Mouse (Mus musculus): Measurements from ENCODE around the gene Ranbp10. TPM values are rescaled to one million over a fixed set of nuclear protein-coding genes. Genes with fewer than 3 reads are reported as not detected.
"Not testable (repeated sequence)": the region's sequence is repeated elsewhere in the genome, so short reads cannot be mapped to it uniquely, and the experiment has no call there.

Gene Ranbp10
- polyA plus RNA-seq, 1 experiment from 2014 or later: 14.6 TPM

- peaks cover 46% of the 10 kb centered on the region for H3K4me1 ChIP-seq
- H3K36me3 ChIP-seq (replicated peaks): peaks cover 8% of the 10 kb centered on the region
- peak overlapping the region; percentile 99 for H3K4me2 ChIP-seq
- no peak overlapping the region for H3K27ac ChIP-seq
- H3K9me3 ChIP-seq: no peaks in the 10 kb centered on the region
- peak overlapping the region; percentile 80 for H3K4me3 ChIP-seq (replicated peaks)
- WGBS: 22% methylated on average over 8 of the region's 8 CpGs
- peak overlapping the region; percentile 90 for H3K9ac ChIP-seq
- no peaks in the 10 kb centered on the region for H3K27me3 ChIP-seq
- no peak; the same call in 1 of the 2 replicates for ATAC-seq (ENCODE audit: low FRiP score)
Measured at GRCm38 (mm10) chr8:105854303-105854702, 27.2 kb upstream of the Ranbp10 start.

- no peak within 1 kb of the TSS for H3K4me2 ChIP-seq
- no peak for ATAC-seq (ENCODE audit: low FRiP score)
- H3K36me3 ChIP-seq (replicated peaks): peaks cover 13% of the 10 kb centered on the region
- peaks cover 38% of the 10 kb centered on the region for H3K4me1 ChIP-seq
- H3K27ac ChIP-seq: no peak within 1 kb of the TSS
- no peak within 1 kb of the TSS for H3K9ac ChIP-seq
- H3K27me3 ChIP-seq: no peaks in the 10 kb centered on the region
- 92% methylated on average over 3 of the region's 3 CpGs for WGBS
- no peak within 1 kb of the TSS for H3K4me3 ChIP-seq (replicated peaks)
- H3K9me3 ChIP-seq: no peaks in the 10 kb centered on the region
Measured at GRCm38 (mm10) chr8:105853178-105853577, 26.0 kb upstream of the Ranbp10 start, which contains the start of gene Cenpt. Gene Cenpt (minus strand): TSS chr8:105853278.

- H3K4me2 ChIP-seq: peak overlapping the region; percentile 69; the same call in 1 of the 2 replicates
- no peaks in the 10 kb centered on the region for H3K27me3 ChIP-seq
- H3K4me3 ChIP-seq (replicated peaks): peak overlapping the region; percentile 65; the same call in 1 of the 2 replicates
- peaks cover 28% of the 10 kb centered on the region for H3K4me1 ChIP-seq
- 81% methylated on average over 12 of the region's 12 CpGs for WGBS
- H3K9ac ChIP-seq: no peak overlapping the region
- H3K27ac ChIP-seq: no peak overlapping the region
- H3K36me3 ChIP-seq (replicated peaks): peaks cover 21% of the 10 kb centered on the region
- H3K9me3 ChIP-seq: no peaks in the 10 kb centered on the region
- no peak for ATAC-seq (ENCODE audit: low FRiP score)
Measured at GRCm38 (mm10) chr8:105852146-105852729, 25.1 kb upstream of the Ranbp10 start.

- Histone ChIP-seq H3K4me1 (peaks cover 23% of the 10 kb centered on the region), H3K4me3 (replicated peaks) (peak overlapping the region; percentile 65), H3K27me3 (no peaks in the 10 kb centered on the region), H3K9me3 (no peaks in the 10 kb centered on the region), H3K36me3 (replicated peaks) (peaks cover 26% of the 10 kb centered on the region), H3K27ac (peak overlapping the region; percentile 20; the same call in 1 of the 2 replicates), H3K9ac (peak overlapping the region; percentile 77), H3K4me2 (peak overlapping the region; percentile 69)
- ATAC-seq (ENCODE audit: low FRiP score): peak; percentile 83
- under 1% methylated on average over 34 of the region's 34 CpGs for WGBS
Measured at GRCm38 (mm10) chr8:105851651-105852143, 24.5 kb upstream of the Ranbp10 start.

GRCm38 (mm10) chr8:105850611-105851010, 23.5 kb upstream of the Ranbp10 start:
- no peak overlapping the region for H3K9ac ChIP-seq
- no peak for ATAC-seq (ENCODE audit: low FRiP score)
- 78% methylated on average over 7 of the region's 7 CpGs for WGBS

GRCm38 (mm10) chr8:105850014-105850413, 22.9 kb upstream of the Ranbp10 start:
- Histone ChIP-seq H3K27ac (no peak overlapping the region), H3K9me3 (no peaks in the 10 kb centered on the region), H3K4me3 (replicated peaks) (no peak overlapping the region), H3K4me2 (peak overlapping the region; percentile 42; the same call in 1 of the 2 replicates), H3K4me1 (peaks cover 10% of the 10 kb centered on the region), H3K27me3 (no peaks in the 10 kb centered on the region), H3K9ac (no peak overlapping the region), H3K36me3 (replicated peaks) (peaks cover 43% of the 10 kb centered on the region)
- ATAC-seq (ENCODE audit: low FRiP score): no peak
- WGBS: 84% methylated on average over 4 of the region's 4 CpGs

More at GRCm38 (mm10) chr8:105850611-105851010, 23.5 kb upstream of the Ranbp10 start:
- Histone ChIP-seq H3K27me3 (no peaks in the 10 kb centered on the region), H3K9me3 (no peaks in the 10 kb centered on the region), H3K36me3 (replicated peaks) (peaks cover 37% of the 10 kb centered on the region), H3K4me1 (peaks cover 12% of the 10 kb centered on the region), H3K4me3 (replicated peaks) (0 out of 2 replicates have a peak overlapping the region, but pooled peaks have one; percentile 13), H3K27ac (no peak overlapping the region), H3K4me2 (peak overlapping the region; percentile 42)

GRCm38 (mm10) chr8:105846678-105847077, 19.5 kb upstream of the Ranbp10 start:
- ATAC-seq (ENCODE audit: low FRiP score): no peak
- no peaks in the 10 kb centered on the region for H3K27me3 ChIP-seq
- no peak overlapping the region for H3K9ac ChIP-seq
- no peak overlapping the region for H3K4me2 ChIP-seq
- H3K4me1 ChIP-seq: peaks cover 7% of the 10 kb centered on the region
- no peak overlapping the region for H3K27ac ChIP-seq
- peaks cover 69% of the 10 kb centered on the region for H3K36me3 ChIP-seq (replicated peaks)
- no peaks in the 10 kb centered on the region for H3K9me3 ChIP-seq
- WGBS: 97% methylated on average over 11 of the region's 11 CpGs
- H3K4me3 ChIP-seq (replicated peaks): no peak overlapping the region

GRCm38 (mm10) chr8:105839209-105839608, 12.1 kb upstream of the Ranbp10 start:
- no peak for ATAC-seq (ENCODE audit: low FRiP score)
- H3K27ac ChIP-seq: no peak overlapping the region
- H3K9ac ChIP-seq: no peak overlapping the region
- H3K4me2 ChIP-seq: no peak overlapping the region
- WGBS: 92% methylated on average over 5 of the region's 5 CpGs
- no peaks in the 10 kb centered on the region for H3K9me3 ChIP-seq
- H3K27me3 ChIP-seq: no peaks in the 10 kb centered on the region
- H3K36me3 ChIP-seq (replicated peaks): peaks cover 28% of the 10 kb centered on the region
- H3K4me1 ChIP-seq: no peaks in the 10 kb centered on the region
- no peak overlapping the region for H3K4me3 ChIP-seq (replicated peaks)

- Histone ChIP-seq H3K36me3 (replicated peaks) (peaks cover 13% of the 10 kb centered on the region), H3K27ac (no peak overlapping the region), H3K4me3 (replicated peaks) (no peak overlapping the region), H3K9me3 (no peaks in the 10 kb centered on the region), H3K27me3 (no peaks in the 10 kb centered on the region), H3K9ac (no peak overlapping the region), H3K4me1 (no peaks in the 10 kb centered on the region), H3K4me2 (no peak overlapping the region)
- ATAC-seq (ENCODE audit: low FRiP score): no peak
- 89% methylated on average over 6 of the region's 6 CpGs for WGBS
Measured at GRCm38 (mm10) chr8:105836991-105837390, 9.8 kb upstream of the Ranbp10 start.

GRCm38 (mm10) chr8:105835318-105835717, 8.2 kb upstream of the Ranbp10 start:
- Histone ChIP-seq H3K4me1 (no peaks in the 10 kb centered on the region), H3K9ac (no peak overlapping the region), H3K27me3 (no peaks in the 10 kb centered on the region), H3K27ac (no peak overlapping the region), H3K4me3 (replicated peaks) (no peak overlapping the region), H3K36me3 (replicated peaks) (no peaks in the 10 kb centered on the region), H3K9me3 (no peaks in the 10 kb centered on the region), H3K4me2 (no peak overlapping the region)
- 27% methylated on average over 11 of the region's 11 CpGs for WGBS
- ATAC-seq (ENCODE audit: low FRiP score): no peak

- H3K4me3 ChIP-seq (replicated peaks); H3K4me2 ChIP-seq; ATAC-seq (ENCODE audit: low FRiP score); H3K4me1 ChIP-seq; H3K9ac ChIP-seq; H3K27ac ChIP-seq; H3K27me3 ChIP-seq; H3K36me3 ChIP-seq (replicated peaks); H3K9me3 ChIP-seq: not testable (repeated sequence)
- 84% methylated on average over 2 of the region's 2 CpGs for WGBS
Measured at GRCm38 (mm10) chr8:105833740-105834139, 6.6 kb upstream of the Ranbp10 start.

- H3K9ac ChIP-seq: peak overlapping the region; percentile 92
- peaks cover 38% of the 10 kb centered on the region for H3K36me3 ChIP-seq (replicated peaks)
- ATAC-seq (ENCODE audit: low FRiP score): no peak
- WGBS: 8% methylated on average over 4 of the region's 4 CpGs
- no peaks in the 10 kb centered on the region for H3K9me3 ChIP-seq
- no peaks in the 10 kb centered on the region for H3K27me3 ChIP-seq
- H3K4me3 ChIP-seq (replicated peaks): peak overlapping the region; percentile 95
- peak overlapping the region; percentile 87 for H3K4me2 ChIP-seq
- H3K27ac ChIP-seq: no peak overlapping the region
- peaks cover 18% of the 10 kb centered on the region for H3K4me1 ChIP-seq
Measured at GRCm38 (mm10) chr8:105826379-105826778, 771 bp downstream of the Ranbp10 start.

- no peak for ATAC-seq (ENCODE audit: low FRiP score)
- peak overlapping the region; percentile 87 for H3K4me2 ChIP-seq
- no peak overlapping the region for H3K27ac ChIP-seq
- H3K27me3 ChIP-seq: no peaks in the 10 kb centered on the region
- peaks cover 18% of the 10 kb centered on the region for H3K4me1 ChIP-seq
- no peaks in the 10 kb centered on the region for H3K9me3 ChIP-seq
- 93% methylated on average over 4 of the region's 4 CpGs for WGBS
- peak overlapping the region; percentile 95 for H3K4me3 ChIP-seq (replicated peaks)
- H3K9ac ChIP-seq: 0 out of 2 replicates have a peak overlapping the region, but pooled peaks have one; percentile 92
- peaks cover 46% of the 10 kb centered on the region for H3K36me3 ChIP-seq (replicated peaks)
Measured at GRCm38 (mm10) chr8:105825506-105825905, 1.6 kb downstream of the Ranbp10 start.
